Mouse (Mus musculus) kidney, adult 18-20 months (tissue): Measurements from ENCODE around the gene Adipor2.

Experiments used
- DNase-seq: peaks from one replicate; pipeline ENCODE4 v3.0.0; 2021

Gene Adipor2

DNA sequence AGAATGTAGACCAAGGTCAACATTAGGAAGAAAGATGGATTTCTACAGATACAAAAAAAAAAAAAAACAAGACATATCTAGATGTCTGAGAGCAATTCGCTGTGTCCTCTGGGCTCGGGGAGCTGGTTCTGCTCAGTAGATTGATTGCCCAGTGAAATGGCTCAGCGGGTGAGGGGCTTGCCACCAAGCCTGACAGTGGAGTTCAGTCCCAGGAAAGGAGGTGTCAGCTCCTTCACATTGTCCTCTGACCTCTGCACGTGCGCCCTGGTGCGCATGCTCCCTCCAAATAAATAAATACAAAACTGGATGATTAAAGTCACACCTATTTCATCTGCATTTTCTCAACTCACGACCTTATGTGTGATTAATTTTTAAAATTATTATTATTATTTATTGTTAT is 1.9 kb upstream of the Adipor2 start:
- DNase-seq: no peak

DNA sequence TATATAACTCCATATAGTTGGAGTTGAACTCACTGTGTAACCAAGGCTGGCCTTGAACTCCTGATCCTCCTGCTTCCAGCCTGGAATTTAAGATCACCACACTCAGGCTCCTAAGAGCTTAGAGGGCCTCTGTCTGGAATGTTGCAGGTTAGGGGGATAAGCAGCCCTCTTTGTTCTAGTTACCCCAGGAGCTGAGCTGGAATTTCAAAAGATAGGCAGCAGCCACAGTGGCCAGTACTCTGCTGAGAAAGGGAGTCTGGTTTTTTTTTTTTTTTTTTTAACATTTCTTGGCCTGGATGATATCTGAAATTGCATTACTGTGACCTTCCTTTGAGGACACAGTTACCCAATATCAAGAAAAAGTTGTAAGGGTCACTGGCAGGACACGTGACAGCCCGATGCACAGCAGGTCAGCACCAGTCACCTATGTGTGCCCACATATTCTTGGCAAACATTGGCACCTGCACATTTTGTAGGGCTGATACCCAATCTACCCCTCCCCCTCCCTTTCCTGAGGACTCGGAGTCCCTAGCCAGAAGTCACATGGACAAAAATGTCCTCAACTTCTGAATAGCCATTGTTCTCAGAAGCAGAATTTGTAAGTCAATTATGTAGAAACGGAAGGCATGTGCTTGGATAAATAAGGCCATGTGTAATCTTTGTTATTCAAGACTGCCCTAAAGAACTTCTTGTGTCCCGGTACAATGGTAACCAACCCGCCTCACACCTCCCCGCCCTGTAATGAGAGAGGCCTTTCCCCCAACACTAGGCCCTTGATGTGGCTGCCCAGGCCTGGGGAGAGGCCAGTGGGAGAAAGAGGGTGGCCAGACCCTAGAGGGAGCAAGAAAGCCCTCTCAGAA is 1.1 kb upstream of the Adipor2 start:
- peak; percentile 14 for DNase-seq

DNA sequence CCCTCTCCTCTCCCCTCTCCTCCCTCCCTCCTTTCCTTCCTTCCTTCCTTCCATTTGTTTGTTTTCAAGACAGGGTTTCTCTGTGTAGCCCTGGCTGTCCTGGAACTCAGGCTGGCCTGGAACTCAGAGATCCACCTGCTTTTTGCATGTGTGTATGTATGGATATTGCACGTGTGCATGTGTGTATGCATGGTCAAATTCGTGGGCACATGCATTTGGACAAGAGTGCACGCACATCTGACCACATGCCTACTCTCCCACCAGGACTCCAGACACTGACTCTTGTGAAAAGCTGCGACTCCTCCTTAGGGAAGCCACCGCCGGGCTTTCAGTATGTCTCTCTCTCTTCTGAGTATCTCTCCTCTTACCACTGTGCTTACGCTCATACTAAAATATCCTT is 317 bp upstream of the Adipor2 start:
- DNase-seq: no peak

DNA sequence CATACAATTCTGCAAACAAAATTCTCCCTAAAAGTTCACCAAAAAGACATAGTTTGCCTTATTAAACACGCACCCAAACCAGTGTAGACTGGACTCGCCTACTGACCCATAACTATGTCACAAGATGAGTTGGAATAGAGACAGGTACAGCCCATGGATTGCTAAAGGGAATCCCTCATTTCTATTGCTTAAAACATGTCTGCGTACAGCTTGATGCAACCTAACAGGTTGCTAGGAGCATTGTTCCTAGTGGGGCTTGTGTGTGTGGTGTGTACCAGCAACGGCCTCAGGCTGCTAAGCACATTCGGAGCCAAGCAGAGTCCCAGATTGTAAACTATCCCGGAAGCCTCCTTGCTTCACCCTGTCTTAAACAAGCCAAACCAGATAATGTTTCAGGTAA is 861 bp downstream of the Adipor2 start:
- no peak for DNase-seq

DNA sequence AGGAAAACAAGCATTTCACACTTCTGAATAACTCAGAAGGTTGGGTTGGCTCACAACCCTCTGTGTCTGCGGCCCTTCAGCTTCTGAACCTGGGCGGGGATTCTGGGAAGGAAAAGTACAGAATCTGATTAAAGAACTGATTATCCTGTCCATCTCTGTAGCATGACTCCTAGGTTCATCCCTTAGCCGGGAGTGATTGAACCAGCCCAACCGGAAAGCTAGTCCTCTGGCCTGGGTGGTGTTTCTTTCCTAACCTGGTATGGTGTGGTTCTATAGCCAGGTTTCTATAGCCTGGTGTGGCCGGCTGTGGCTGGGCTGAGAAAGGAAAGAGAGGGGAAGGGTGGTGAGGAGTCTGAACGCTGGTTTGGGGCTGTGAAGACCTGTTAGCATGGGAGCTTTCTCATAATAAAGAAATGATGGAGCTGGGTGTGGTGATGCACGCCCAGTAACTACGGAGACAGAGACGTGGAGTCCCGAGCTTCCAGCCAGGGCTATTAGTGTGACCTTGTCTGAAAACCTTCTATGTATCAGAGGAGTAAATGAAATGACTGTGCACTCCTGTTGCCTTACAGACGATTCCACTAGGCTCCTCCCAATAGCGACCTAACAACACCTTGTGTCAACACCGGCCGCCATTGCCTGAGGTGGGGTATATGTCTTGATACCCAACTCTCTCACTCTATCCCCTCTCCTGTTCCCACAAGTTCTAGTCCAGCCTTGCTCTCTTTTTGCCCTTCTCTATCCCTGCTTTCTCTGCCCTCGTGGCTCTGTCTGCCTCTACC is 3.1 kb downstream of the Adipor2 start:
- no peak for DNase-seq

DNA sequence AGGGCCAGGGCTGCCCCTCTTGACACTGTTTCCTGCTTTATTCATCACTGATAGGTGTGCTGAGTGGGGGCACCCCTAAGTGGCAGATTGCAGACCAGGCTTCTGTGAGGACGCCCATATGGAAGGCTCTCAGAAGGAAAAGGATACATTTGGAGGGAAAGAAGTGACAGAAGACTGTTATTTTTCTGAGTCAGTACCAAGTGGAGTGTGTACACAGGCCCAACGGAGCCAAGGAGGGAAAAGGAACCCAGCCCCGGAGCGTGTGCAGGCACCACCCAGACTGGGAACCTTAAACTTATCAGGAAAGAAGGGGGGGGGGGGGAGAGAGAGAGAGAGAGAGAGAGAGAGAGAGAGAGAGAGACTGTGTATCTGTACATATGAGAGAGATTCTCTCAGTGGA is 4.9 kb downstream of the Adipor2 start:
- no peak for DNase-seq

DNA sequence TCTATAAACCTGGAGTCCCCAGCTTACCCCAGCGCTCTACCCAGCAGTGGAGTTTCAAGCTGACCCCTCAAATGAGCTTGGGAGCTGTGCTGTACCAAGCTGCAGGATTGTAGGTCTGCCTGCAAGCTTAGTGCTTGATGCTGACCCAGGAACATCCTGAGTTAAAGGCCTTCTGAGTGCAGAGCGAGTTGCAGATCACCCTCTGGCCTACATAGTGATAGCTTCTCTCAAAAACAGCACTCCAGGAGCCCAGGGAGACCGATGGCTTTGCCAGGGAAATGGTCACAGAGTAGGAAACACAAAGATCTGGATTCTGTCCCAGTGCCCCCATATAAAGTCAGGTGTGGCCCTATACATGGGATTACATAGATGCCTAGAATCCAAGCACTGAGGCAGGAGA is 6.0 kb downstream of the Adipor2 start:
- no peak for DNase-seq

DNA sequence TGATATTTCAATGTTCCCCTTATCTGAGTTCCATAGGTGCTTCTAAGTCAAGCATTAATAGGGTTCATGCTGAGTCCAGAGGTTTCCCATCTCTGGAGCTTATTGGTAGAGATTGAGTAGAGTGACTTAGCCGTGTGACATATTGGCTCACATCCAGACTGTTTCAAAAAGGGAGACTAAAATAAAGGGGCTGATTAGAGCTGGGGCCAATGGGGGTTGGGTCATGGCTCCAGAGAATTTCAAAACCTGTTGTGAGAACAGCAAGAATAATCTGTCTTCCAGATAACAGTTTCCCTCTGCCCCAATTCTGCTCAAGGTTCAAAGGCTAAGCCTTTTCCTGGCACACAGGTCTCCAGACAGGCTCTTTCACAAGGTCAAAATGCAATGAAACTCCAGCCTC is 7.7 kb downstream of the Adipor2 start:
- DNase-seq: no peak

DNA sequence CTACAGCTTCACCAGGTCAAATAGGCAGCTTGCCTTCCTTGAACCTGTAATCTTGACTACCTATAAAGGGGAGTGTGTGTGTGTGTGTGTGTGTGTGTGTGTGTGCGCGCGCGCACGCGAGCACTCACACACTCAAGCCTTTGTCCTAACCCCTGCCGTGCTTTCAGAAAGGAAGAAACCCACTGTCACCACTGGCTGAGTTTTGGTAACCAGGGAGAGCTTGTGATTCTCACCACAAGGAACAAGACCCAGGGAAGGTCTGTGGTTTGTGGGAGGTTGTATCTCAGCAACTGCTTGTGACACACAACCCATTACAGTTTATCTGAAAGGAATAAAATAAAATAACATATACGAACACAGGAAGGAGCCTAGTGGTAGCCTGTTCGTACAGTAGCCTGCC is 8.9 kb downstream of the Adipor2 start:
- no peak for DNase-seq

DNA sequence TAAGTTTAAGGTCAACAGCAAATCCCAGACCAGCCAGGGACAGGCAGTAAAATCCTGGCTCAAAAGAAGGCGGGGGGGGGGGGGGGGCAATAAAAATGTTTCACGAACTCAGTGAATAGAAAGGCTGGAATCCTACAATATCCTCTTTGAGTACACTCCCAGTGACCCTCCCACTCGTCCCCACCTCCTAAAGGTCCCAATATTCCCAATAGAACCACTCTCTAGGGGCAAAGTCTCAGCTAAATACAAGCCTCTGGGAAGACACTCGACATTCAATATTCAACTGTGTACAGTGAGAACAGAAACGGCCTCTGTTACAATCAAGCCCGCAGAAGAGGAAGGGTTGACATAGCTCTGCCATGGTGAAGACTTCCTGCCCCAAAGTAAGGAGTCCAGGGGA is 9.7 kb downstream of the Adipor2 start:
- no peak for DNase-seq

DNA sequence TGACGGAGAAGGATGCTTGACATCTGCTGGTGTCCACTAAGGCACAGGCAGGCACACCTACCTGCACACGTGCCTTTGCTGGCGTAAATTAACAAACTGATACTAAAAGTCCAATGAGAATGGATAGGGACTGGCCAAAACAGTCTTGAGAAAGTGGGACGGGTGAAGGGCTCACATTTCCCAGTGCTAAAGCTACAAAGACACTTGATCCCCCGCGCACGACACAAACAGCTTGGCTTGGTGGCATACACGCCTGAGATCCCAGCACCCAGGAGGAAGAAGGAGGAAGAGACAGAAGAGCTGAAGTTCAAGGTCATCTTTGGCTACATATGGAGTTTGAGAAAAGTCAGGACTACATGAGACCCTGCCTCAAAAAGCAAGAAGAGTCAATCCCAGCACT is 11.0 kb downstream of the Adipor2 start:
- no peak for DNase-seq

DNA sequence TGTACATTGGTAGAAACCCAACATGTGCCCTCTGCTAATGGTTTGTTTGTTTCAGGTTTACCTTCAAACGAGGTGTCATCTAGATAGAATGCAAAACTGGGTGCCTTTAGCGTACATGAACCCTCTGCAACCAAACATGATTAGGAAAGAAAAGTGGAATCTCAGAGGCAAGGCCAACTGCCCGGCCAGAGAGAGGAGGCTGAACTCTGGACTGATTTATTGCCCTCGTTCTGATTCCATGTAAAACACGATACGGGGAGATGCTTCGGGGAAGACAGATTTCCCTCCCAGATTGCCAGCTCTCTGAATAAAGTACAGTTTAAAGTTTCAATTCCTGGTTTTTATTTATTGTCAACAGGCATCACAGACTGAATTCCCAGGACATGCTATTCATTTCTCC is 12.2 kb downstream of the Adipor2 start:
- DNase-seq: no peak

DNA sequence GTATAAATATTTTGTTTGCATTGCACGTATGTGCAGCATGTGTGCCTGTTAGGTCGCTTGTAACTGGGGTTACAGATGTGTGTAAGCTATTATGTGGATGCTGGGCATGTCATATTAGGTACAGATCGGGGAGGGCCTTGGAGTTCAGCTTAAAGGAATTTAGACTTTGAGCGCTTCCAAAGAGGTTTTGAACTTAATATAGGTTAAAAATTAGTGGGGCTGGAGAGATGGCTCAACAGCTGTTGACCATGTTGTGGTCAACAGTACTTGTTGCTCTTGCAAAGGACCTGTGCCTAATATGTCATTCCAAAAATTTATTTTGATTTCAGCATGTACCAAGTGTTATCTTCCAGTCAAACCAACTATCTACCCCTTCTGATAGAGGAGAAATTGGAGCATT is 12.7 kb downstream of the Adipor2 start:
- no peak for DNase-seq

DNA sequence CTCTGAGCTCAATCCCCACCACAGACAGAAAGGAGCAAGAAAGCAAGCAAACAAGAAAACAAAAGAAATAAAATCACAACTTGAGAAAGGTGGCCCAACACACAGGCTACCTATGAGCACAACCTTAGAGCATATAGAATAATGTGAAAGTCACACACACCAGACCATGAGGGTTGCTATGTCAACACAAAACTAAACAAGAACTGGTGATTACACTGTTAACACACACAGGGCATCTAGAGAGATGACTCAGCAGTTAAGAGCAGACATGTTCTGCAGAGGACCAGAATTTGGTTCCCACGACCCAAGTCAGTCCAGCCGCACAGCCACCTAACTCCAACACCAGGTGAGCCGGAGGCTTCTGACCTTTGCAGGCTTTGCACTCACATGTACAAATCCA is 14.5 kb downstream of the Adipor2 start:
- DNase-seq: no peak

DNA sequence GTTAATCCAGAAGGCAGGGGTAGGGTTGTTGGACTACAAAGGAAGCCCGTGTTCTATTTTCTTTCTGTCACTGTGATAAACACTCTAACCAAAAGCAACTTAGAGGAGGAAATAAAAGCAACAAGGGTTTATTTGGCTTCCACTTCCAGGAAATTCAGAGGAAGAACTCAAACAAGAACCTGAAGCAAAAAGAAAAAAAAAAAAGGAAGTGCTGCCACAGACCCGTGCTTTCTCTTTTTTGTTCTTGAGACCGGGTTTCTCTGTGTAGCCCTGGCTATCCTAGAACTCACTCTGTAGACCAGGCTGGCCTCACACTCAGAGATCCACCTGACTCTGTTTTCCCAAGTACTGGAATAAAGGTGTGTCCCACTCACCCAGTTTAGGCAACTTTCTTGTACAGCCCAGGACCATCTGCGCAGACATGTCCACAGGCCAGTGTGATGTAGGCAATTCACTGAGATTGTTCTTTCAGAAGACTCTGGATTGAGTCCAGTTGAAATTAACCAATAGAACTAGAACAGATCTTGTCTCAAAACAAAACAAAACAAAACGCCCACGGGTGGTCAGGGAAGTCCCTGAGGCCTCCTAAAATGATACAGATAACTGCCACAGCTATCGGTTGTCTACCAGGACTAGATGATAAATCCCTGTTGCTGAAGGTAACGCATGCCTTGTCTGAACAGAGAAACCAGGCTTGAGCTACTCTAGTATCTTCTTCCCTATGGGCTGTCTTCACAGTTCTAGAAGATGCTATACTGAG is 15.8 kb downstream of the Adipor2 start:
- DNase-seq: no peak

DNA sequence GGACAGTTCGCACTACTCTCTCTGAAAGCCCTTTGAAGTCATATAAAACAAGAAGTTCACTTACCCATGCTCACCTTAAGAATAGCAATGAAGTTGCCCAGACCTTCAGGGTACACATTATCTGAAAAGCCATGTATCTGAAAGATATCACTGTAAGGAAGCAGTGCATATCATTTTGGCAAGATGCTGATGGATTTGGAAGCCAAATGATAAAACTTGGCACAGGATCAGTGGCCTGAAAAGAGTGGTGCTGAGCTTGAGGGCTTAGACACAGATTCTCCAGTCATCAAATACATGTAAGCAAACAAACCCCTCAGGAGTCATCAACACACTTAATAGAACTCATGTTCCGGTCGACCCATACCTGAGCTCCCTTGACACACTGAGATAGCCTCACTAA is 16.9 kb downstream of the Adipor2 start:
- no peak for DNase-seq

DNA sequence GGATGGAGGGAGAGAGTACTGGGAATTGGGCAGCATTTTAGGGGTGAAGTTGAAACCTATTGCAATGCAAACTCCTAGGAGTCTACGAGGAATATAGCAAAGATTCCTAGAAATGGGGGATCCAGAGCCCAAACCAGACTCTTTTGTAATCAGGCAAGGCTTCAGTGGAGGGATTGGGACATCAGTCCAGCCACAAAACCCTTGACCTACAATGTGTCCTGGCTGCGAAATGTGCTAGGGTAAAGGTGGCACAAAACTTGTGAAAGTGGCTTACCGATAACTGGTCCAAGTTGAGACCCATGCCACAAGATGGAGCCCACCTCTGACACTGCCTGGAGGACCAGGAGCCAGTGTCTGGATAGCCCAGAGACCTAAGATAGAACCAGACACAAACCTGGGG is 18.1 kb downstream of the Adipor2 start:
- DNase-seq: no peak

DNA sequence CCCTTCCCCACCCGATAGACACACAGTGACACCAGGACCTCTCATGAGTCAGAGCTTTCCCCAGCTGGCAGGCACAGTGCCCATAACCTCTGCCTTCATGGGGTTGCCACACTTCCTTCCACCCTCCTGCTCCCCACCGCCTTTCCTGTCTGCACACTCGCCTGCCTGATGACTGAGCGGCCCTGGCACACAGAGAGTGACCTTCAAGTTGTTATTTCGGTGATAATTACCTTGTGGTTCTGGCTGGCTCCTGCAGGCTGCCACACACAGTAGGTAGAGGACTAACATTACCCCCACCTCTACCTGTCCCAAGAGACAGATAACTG is 21.2 kb downstream of the Adipor2 start:
- DNase-seq: peak; percentile 53

DNA sequence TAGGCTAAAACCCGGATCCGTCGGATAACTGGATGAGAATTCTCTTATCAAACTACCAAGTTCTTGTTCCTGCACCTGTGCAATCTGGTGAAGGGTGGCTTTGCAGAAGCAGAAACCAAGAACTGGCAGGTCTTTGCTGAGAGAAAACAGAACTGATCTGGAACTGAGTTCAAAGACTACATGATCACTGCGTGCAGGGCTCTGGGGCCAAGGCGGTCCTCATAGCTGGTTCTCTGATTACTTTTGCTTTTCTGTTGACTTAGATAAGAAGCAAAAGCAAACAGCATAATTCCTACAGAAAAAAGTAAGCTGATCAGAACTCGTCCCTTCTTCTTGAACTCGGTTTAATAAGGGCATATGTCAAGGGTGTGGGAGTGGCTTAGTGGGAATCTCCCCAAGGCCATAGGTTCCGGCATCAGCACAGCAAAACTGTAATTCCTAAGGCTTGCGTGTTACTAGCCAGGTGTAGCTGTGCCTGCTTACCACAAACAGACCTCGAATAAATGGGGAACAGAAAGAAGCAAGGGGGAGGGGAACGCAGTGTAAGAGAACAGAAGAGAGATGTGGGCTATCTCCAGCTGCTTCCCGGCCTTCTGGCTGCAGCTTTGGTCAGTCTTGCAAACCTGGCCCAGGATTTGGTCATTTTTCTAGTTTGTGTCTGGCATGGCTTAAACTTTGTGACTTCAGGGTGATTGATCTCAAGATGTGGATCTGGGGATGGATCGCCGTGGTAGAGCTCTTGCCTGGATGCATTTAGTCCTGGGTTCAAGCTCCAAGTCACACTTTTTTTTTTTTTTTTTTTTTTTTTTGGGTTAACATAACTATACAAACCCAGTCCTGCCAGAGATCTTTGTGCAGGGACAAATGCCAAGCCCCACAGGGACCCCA is 21.8 kb downstream of the Adipor2 start:
- no peak for DNase-seq

DNA sequence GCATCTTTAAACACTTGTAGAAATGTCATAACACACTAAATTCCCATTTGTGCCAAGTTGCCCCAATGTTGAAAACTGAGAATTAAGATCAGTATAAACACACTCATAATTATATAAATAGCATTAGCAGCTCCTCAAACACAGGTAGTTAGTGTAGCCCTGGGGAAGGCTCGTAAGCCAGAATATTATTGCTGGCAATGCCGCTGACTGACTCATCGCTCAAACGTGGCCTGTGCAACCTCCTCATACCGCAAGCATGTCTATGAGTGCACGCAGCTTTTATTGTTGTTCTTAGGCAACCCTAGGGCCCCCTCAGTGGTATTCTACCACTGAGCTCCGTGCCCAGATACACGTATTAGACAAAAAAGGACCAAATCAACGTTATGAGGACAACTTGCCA is 24.7 kb downstream of the Adipor2 start:
- DNase-seq: no peak

DNA sequence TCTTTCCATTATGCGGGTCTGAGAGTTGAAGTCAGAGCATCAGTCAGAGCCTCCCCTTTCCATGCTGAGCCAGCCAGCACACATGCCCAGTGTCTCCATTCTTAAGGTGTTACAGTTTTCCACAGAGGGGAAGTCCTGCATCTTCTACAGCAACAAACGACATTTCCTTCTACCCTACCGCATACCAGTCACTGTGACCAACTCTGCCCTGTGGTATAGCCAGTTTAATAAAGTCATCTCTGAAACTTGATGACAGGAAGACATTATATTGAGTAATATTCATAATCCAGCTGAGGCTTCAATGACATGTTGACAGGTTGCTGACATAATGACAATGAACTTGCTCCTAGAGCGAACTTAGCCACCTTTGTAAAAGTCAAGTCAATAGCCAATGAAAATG is 26.8 kb downstream of the Adipor2 start:
- DNase-seq: no peak

DNA sequence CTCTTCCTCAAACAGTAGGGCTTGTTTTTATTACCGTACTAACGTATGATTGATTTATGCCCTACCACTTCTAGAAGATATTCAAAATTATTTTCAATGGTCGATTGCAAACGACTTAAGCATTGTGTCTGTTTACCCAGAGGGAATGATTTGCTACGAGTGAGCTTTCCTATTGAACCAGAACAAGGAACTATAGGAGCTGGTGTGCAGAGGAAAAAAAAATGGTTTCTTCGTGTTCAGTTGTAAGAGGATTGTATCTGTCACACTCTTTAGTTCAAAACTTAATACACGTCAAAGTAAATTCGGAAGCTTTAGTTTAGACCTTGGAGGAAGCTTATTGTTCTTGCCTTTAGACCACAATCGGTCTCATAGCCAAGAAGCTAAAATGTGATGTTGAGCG is 28.4 kb downstream of the Adipor2 start:
- no peak for DNase-seq

DNA sequence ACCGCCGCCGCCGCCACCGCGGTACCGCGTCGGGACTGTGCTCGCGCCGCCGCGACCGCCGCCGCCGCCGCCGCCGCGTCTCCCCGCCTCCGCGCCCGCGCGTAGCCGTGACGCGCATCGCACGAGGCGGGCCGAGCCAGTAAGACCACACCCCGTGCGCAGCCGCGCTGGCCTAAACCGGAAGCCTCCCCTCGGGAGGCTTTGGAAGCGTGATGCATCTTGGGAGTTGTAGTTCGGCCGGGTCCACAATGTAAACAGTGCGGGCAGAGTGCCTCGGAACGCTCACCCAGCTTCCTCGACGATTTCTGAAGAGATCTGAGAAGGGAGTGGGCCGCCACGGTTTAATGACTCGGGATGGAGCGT is 28.9 kb downstream of the Adipor2 start:
- peak; percentile 95 for DNase-seq
